Mouse (Mus musculus) neural tube, embryonic 15.5 days (tissue): ENCODE measurements around the gene Mphosph10. TPM values are rescaled to one million over a fixed set of nuclear protein-coding genes. Genes with fewer than 3 reads are reported as not detected.

ENCODE experiments used
- ATAC-seq: fragments of 200-750 bp; cut with Nextera tagmentation; 2 replicates; pipeline ENCODE4 v1.8.0; 2017; ENCODE audit warnings: mild to moderate bottlenecking, moderate TSS enrichment, moderate library complexity; ENCODE audit not compliant: low FRiP score
- H3K27ac ChIP-seq: fragments of 300-500 bp; sonication (generic); replicated peaks from 2 replicates; pipeline ENCODE4 v1.5.1; 2015; ENCODE audit warnings: mild to moderate bottlenecking, inconsistent platforms
- H3K27me3 ChIP-seq: fragments of 300-500 bp; sonication (generic); replicated peaks from 2 replicates; pipeline ENCODE4 v1.6.1; 2015; ENCODE audit warnings: inconsistent platforms
- H3K36me3 ChIP-seq: fragments of 300-500 bp; sonication (generic); 2 replicates; pipeline ENCODE4 v1.6.1; 2015; ENCODE audit warnings: inconsistent platforms
- H3K4me1 ChIP-seq: fragments of 300-500 bp; sonication (generic); 2 replicates; pipeline ENCODE4 v1.6.1; 2015; ENCODE audit warnings: inconsistent platforms
- H3K4me2 ChIP-seq: fragments of 300-500 bp; sonication (generic); 2 replicates; pipeline ENCODE4 v1.6.1; 2015; ENCODE audit warnings: inconsistent platforms, mild to moderate bottlenecking, moderate library complexity
- H3K4me3 ChIP-seq: fragments of 300-500 bp; sonication (generic); replicated peaks from 2 replicates; pipeline ENCODE4 v1.5.1; 2015; ENCODE audit warnings: mild to moderate bottlenecking, inconsistent platforms
- H3K9ac ChIP-seq: fragments of 300-500 bp; sonication (generic); replicated peaks from 2 replicates; pipeline ENCODE4 v1.6.1; 2015; ENCODE audit warnings: mild to moderate bottlenecking, inconsistent platforms
- H3K9me3 ChIP-seq: fragments of 300-500 bp; sonication (generic); replicated peaks from 2 replicates; pipeline ENCODE4 v1.6.1; 2016; ENCODE audit warnings: inconsistent platforms
- WGBS: fragments of 180-500 bp; shearing (Covaris S2); methylation state at CpG from one replicate; pipeline ENCODE4 v1.1.7; 2015; ENCODE audit warnings: mixed read lengths; 5-methylcytosine and 5-hydroxymethylcytosine counted together
- polyA plus RNA-seq: library from polyadenylated mRNA; unstranded; fragments of >200 nt; fragmentation: Nextera tagmentation; extraction: Ambion mirVana; gene quantifications from 2 replicates; pipeline ENCODE4 v1.2.1, GENCODE M21; 2015

Mphosph10 gene
- polyA plus RNA-seq: 25.2 and 29.6 TPM in 2 replicates

DNA sequence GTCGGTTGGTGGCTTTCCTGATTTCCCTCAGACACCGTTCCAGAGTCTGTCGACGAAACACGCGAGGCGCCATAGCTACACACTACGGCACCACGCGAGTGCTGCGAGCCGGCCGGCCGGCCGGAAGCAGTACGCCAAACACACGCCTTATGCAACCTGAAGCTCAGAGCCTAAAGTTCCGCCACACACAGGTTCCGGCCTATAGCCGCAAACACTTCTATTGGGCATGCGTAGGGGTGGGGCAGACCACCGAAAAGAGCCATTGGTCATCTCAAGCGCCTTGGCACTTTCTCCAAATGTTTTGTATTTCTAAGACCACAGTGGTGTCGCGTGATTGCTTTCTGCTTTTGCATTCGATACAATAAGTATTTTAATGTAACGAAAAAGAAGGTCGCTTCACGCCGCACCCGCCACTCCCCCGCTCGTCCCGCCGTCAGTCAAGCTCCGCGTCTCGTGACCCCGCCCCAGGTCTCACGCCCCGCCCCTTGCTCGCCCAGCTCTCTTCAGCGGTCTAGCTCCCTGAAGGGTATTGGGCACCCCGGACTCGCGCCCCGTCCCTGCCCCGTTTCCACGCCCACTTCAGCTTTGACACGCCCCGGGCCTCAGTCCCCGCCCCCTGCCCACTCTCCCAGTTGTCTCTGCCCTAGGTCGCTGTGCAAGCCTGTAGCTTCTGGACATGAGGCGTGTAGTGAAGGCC, at the start of gene Mphosph10, which contains the start of gene Mcee:
TSS of gene Mphosph10 (minus strand) at position 147 of the 697 bp plus-strand sequence.
TSS of gene Mcee (plus strand) at position 486 of the 697 bp plus-strand sequence.
- Histone ChIP-seq H3K4me1 (peaks cover 18% of the 10 kb centered on the region), H3K9me3 (no peaks in the 10 kb centered on the region), H3K4me2 (peak within 1 kb of the TSS; percentile 99), H3K4me3 (peak within 1 kb of the TSS; percentile 76), H3K36me3 (peaks cover 22% of the 10 kb centered on the region), H3K9ac (peak within 1 kb of the TSS; percentile 78), H3K27ac (peak within 1 kb of the TSS; percentile 83), H3K27me3 (no peaks in the 10 kb centered on the region)
- ATAC-seq: peak; percentile 98
- under 1% methylated on average over 54 of the region's 54 CpGs for WGBS

DNA sequence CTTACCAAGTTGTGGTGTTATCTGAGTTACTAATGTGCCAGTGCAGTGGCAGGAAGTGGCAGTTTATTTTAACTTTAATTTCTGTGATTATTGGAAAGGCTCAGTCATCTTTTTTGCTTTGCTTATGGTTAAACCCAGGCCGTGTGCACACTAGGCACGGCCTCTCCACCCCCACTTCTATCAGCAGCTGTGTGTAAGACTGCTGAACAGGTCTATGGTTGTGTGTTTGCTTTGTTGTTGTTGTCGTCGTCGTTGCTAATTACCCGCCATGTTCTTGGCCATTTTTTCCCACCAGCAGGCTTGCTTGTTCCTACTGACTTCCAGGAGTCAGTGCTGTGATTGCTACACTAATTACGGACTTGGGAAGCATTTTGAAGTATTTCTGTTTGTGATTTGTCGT, 48.5 kb upstream of the Mphosph10 start:
- Histone ChIP-seq H3K4me1 (no peaks in the 10 kb centered on the region), H3K27ac (no peak overlapping the region), H3K9me3 (no peaks in the 10 kb centered on the region), H3K36me3 (no peaks in the 10 kb centered on the region), H3K9ac (no peak overlapping the region), H3K27me3 (no peaks in the 10 kb centered on the region), H3K4me3 (no peak overlapping the region), H3K4me2 (no peak overlapping the region)
- ATAC-seq: no peak
- 76% methylated on average over 8 of the region's 8 CpGs for WGBS

DNA sequence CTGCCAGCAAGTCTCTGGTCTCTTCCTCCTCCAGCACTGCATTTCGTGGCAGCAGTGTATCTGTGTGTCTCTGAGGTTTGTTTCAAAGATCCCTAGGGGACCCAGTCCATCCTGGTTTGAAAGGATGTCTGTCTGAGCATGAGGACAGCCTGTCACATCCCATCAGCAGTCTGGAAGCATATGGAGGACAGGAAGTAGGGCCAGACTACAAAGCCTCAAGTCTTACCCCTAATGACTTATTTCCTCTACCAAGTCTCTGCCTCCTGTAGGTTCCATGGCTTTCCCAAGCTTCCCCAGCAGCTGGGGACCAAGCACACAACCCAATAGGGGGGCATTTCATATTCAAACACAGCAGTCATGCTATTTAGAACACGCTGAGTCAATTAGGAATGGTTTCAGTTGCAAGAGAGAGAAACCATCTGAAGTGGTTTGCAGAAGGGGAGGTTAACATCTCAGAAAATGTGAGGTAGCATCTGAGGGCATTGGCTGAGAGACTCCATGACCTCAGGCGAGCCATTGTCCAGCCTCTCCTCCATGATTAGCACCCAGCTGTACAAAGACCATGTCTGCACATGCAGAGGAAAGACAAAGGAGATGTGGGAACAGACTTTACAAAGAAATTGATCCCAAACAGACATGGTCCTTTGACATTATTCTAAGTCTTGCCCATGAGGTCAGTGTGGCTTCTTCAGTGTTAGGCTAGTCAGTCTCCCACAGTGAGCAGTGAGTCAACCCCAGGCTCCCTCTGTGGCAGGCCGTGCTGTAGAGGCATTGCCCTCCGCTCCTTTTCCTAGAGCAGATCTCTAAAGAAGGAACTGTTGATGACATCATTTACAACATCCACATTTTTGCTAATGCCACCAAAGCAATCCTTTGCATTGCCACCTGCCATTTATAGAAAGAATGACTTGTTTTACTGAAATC, 47.8 kb upstream of the Mphosph10 start:
- no peaks in the 10 kb centered on the region for H3K27me3 ChIP-seq
- H3K9ac ChIP-seq: no peak overlapping the region
- H3K4me2 ChIP-seq: no peak overlapping the region
- H3K9me3 ChIP-seq: no peaks in the 10 kb centered on the region
- no peaks in the 10 kb centered on the region for H3K4me1 ChIP-seq
- no peaks in the 10 kb centered on the region for H3K36me3 ChIP-seq
- whole genome bisulfite sequencing: 45% methylated on average over 5 of the region's 5 CpGs
- H3K27ac ChIP-seq: no peak overlapping the region
- no peak overlapping the region for H3K4me3 ChIP-seq
- ATAC-seq: no peak

DNA sequence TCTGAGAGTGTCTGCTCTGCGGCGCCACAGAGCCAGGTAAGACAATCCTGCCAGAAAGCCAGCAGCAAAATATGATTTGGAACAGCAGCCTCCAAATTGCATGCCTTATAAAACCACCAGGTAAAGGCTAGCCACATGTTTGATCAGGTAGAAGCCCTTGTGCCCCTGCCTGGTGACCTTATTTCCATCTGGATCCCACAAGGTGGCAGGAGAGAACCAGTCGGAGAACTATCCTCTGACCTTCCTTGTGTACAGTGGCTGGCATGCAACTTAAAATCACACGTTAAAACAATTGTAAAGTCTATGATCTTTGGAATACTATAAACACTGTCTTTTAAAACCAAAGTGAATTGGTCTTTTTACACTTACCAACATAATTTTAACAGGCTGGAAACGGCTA, 32.8 kb upstream of the Mphosph10 start:
- WGBS: 65% methylated on average over 5 of the region's 5 CpGs
- Histone ChIP-seq H3K4me1 (no peaks in the 10 kb centered on the region), H3K4me3 (no peak overlapping the region), H3K9me3 (no peaks in the 10 kb centered on the region), H3K27me3 (no peaks in the 10 kb centered on the region), H3K9ac (no peak overlapping the region), H3K4me2 (no peak overlapping the region), H3K36me3 (no peaks in the 10 kb centered on the region), H3K27ac (no peak overlapping the region)
- no peak for ATAC-seq

DNA sequence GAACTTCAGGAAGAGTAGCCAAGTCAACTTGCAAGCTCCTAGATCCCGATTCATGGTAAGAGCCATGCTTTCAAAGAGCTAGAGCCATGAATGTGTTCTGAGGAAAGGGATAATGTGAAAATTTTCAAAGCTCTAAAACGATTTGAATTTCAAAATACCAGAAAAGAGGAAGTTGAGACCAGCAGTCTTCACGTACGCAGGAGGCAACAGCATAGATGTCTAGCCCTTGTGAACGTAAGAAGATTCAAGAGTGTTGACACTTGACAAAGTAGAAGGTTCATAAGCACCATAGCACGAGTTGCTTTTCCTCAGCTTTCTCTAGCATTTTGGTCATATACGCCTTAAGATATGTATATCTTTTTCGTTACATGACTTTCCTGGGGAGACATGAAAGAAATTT, 11.9 kb upstream of the Mphosph10 start:
- Histone ChIP-seq H3K4me3 (no peak overlapping the region), H3K9ac (no peak overlapping the region), H3K4me1 (no peaks in the 10 kb centered on the region), H3K27ac (no peak overlapping the region), H3K36me3 (no peaks in the 10 kb centered on the region), H3K9me3 (no peaks in the 10 kb centered on the region), H3K4me2 (no peak overlapping the region), H3K27me3 (no peaks in the 10 kb centered on the region)
- 95% methylated on average over 8 of the region's 8 CpGs for WGBS
- no peak for ATAC-seq

DNA sequence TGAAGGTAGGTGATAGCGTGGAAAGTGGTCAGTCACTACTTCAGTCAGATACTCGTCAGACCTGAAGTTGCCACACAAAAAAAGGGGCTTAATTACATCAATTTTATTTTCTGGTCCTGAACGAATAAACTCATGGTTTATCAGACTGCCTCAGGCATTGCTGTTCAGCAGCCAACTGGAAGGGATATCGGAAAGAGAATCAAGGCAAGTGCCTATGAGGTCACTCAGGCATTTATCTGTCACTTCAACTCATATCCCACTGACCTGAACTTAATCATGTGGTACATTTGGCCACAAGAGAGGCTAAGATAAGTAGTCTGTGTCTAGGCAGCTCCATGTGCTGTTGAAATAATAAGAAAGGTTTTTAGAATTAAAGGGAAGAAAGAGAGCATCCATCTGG, 10.4 kb upstream of the Mphosph10 start:
- no peak for ATAC-seq
- no peaks in the 10 kb centered on the region for H3K36me3 ChIP-seq
- no peak overlapping the region for H3K4me2 ChIP-seq
- H3K27me3 ChIP-seq: no peaks in the 10 kb centered on the region
- H3K9me3 ChIP-seq: no peaks in the 10 kb centered on the region
- no peak overlapping the region for H3K9ac ChIP-seq
- no peaks in the 10 kb centered on the region for H3K4me1 ChIP-seq
- H3K4me3 ChIP-seq: no peak overlapping the region
- H3K27ac ChIP-seq: no peak overlapping the region
- 94% methylated on average over 4 of the region's 4 CpGs for WGBS

DNA sequence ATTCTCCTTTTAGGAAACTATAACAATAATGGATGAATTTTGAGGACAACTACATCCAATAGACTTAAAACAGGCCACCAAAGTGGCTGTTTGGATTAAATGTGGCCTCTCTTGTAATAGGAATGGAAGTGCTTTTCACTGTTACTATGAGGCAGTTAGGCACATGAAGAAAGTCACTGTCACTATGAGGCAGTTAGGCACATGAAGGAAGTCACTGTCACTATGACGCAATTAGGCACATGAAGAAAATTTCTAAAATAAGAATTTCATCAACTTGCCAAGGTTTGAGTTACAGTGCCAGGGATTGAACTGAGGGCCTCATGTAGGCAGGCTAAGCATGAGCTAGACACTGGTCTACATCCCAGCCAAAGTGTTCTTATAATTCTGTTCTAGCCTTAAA, 8.7 kb upstream of the Mphosph10 start:
- Histone ChIP-seq H3K4me1 (no peaks in the 10 kb centered on the region), H3K4me3 (no peak overlapping the region), H3K36me3 (no peaks in the 10 kb centered on the region), H3K27me3 (no peaks in the 10 kb centered on the region), H3K27ac (no peak overlapping the region), H3K4me2 (no peak overlapping the region), H3K9me3 (no peaks in the 10 kb centered on the region), H3K9ac (no peak overlapping the region)
- WGBS: 97% methylated on average over 1 of the region's 1 CpGs
- ATAC-seq: no peak

DNA sequence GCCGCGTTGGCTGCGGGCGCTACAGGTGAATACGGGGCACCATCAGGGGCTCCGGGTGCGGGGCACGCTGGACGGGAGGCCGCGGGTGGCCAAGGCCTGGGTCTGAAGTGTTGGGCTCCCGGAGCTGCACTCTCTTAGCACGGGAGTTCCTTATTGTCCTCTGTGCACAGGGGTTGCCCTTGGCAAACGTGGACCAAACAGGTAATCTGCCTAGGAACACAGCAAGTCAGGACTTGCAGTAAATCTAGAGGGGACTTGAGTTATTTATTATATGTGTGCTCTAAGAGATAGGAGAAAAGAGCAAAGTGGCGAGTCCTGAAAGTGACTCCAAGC, 717 bp upstream of the Mphosph10 start:
- ATAC-seq: no peak; the same call in 1 of the 2 replicates

DNA sequence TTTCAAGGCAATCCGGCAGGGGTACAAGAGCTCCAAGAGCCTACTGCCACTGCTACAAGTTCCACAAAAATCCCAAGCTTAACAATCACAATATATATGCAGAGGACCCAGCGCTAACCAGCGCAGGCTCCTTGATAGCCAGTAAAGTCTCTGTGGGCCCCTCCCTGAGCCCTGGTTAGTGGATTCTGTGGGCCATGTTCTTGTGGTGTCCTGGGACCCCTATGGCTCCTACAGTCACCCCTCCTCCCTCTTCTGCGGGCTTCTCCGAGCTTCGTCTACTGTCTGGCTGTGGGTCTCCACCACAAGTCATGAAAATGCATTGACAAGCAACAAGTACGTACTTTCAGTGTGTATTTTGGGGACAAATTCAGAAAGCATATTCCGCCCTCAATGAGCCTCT, 589 bp downstream of the Mphosph10 start:
- Histone ChIP-seq H3K36me3 (peaks cover 29% of the 10 kb centered on the region), H3K27me3 (no peaks in the 10 kb centered on the region), H3K27ac (peak overlapping the region; percentile 83), H3K9ac (peak overlapping the region; percentile 60), H3K4me3 (peak overlapping the region; percentile 76), H3K4me2 (peak overlapping the region; percentile 99), H3K4me1 (peaks cover 18% of the 10 kb centered on the region), H3K9me3 (no peaks in the 10 kb centered on the region)
- peak; percentile 1; the same call in 1 of the 2 replicates for ATAC-seq
- WGBS: 3% methylated on average over 8 of the region's 8 CpGs

More for the DNA sequence above, 717 bp upstream of the Mphosph10 start:
- Histone ChIP-seq H3K4me3 (peak overlapping the region; percentile 76), H3K9me3 (no peaks in the 10 kb centered on the region), H3K4me2 (peak overlapping the region; percentile 99), H3K27ac (peak overlapping the region; percentile 83), H3K27me3 (no peaks in the 10 kb centered on the region), H3K9ac (peak overlapping the region; percentile 78), H3K4me1 (peaks cover 18% of the 10 kb centered on the region), H3K36me3 (peaks cover 18% of the 10 kb centered on the region)
- under 1% methylated on average over 15 of the region's 15 CpGs for WGBS

DNA sequence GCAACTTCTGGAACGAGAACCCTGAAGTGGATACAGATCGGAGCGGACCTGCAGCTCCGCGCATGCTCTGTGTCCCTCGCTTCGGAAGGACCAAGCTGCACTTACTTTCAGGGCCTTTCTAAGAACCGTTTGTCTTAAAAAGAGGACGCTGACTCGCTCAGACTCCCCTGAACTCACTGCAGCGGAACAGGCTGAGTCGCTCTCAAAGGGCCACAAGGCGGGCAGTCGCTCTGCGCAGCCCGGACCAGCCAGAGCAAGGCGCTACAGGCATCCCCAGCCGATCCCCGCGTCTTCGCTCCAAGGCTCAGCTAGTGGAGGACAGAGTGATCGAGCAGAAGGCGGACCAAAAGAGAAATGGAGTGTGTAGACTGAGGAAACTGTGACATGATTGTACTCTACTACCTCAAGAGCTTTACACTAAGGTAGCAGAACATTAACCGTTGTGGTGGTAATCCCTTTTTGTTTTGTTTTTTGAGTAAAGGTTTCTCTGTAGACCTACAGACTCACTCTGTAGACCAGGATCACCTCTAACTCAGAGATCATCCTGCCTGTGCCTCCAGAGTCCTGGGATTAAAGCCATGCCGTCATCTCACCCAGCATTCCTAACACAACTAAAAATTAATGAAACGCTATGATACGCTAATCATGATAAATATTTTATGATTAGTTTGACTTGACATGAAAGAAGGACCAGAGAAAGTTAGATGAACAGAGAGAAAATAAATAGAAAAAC, 18.1 kb downstream of the Mphosph10 start, which contains the start of gene Fan1:
TSS of gene Fan1 (minus strand) at position 266 of the 733 bp plus-strand sequence.
- Histone ChIP-seq H3K27me3 (no peaks in the 10 kb centered on the region), H3K4me3 (peak within 1 kb of the TSS; percentile 76), H3K27ac (peak within 1 kb of the TSS; percentile 95), H3K9me3 (no peaks in the 10 kb centered on the region), H3K4me2 (peak within 1 kb of the TSS; percentile 61), H3K9ac (peak within 1 kb of the TSS; percentile 64), H3K4me1 (peaks cover 14% of the 10 kb centered on the region), H3K36me3 (peaks cover 30% of the 10 kb centered on the region)
- ATAC-seq: peak; percentile 96
- 4% methylated on average over 27 of the region's 27 CpGs for WGBS

DNA sequence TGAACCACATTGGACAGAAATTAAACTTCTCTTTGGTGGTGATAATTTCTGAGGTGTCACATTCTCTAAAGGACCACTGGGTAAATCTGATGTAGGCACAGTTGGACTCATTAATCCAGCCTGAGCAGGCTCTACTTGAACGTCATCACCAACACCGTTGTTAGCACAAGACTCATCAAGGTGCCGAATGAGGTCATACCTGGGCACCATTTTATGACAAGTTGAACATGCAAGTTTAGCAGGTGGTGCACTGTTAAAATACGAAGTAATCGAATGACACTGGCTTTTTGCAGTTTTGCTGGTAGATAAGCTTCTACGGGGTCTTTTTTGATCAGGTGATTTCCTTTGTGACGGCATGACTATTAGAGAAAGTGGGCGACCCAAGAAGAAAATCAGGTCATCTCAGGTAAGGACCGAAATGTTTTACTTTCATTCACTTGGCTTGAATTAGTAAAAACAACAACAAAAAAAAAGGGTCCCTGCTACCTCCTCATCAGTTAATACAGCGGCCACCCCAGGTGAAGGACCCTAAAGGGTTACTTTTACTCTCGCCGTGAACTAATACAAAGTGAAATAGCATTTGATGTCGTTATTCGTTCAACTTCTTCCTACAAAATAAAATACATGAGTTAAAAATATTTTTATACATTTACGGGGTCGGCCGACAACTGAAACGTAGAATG, 18.8 kb downstream of the Mphosph10 start:
- peak overlapping the region; percentile 64 for H3K9ac ChIP-seq
- H3K9me3 ChIP-seq: no peaks in the 10 kb centered on the region
- 12% methylated on average over 18 of the region's 18 CpGs for WGBS
- H3K36me3 ChIP-seq: peaks cover 30% of the 10 kb centered on the region
- H3K27me3 ChIP-seq: no peaks in the 10 kb centered on the region
- peak overlapping the region; percentile 95 for H3K27ac ChIP-seq
- peak; percentile 57 for ATAC-seq
- peaks cover 14% of the 10 kb centered on the region for H3K4me1 ChIP-seq
- peak overlapping the region; percentile 61 for H3K4me2 ChIP-seq
- H3K4me3 ChIP-seq: peak overlapping the region; percentile 76
